Mouse (Mus musculus) myocyte (in vitro differentiated cells): ENCODE data around the gene Gtf2h4. TPM values are rescaled to one million over a fixed set of nuclear protein-coding genes. Genes with fewer than 3 reads are reported as not detected.

Experiments used
- H3K27me3 ChIP-seq: one replicate; pipeline ENCODE4 v1.6.1; 2011; ENCODE audit not compliant: control insufficient read depth, insufficient read depth, insufficient read length
- H3K36me3 ChIP-seq: one replicate; pipeline ENCODE4 v1.6.1; 2011; ENCODE audit not compliant: control insufficient read depth, insufficient read depth
- H3K4me2 ChIP-seq: one replicate; pipeline ENCODE4 v1.6.1; 2011; ENCODE audit warnings: low read depth, control low read depth
- H3K4me3 ChIP-seq: one replicate; pipeline ENCODE4 v1.5.1; 2011; ENCODE audit warnings: mild to moderate bottlenecking, control low read depth, moderate library complexity
- H3K79me2 ChIP-seq: one replicate; pipeline ENCODE4 v1.6.1; 2011; ENCODE audit not compliant: control insufficient read depth, insufficient read depth
- H3ac ChIP-seq: one replicate; pipeline ENCODE4 v1.6.1; 2011; ENCODE audit not compliant: control insufficient read depth, insufficient read length
- CEBPB ChIP-seq: IDR thresholded peaks from 2 replicates; pipeline ENCODE4 v1.6.1; 2011; ENCODE audit warnings: mild to moderate bottlenecking, moderate library complexity; ENCODE audit not compliant: poor library complexity, insufficient read depth, severe bottlenecking
- E2F4 ChIP-seq: IDR thresholded peaks from one replicate; pipeline ENCODE4 v1.6.1; 2011; ENCODE audit warnings: mild to moderate bottlenecking, control low read depth, moderate library complexity; ENCODE audit not compliant: insufficient read depth
- MAX ChIP-seq: IDR thresholded peaks from one replicate; pipeline ENCODE4 v1.6.1; 2011; ENCODE audit warnings: low read depth, mild to moderate bottlenecking, control low read depth
- MYOD1 ChIP-seq, 3 experiments: IDR thresholded peaks; one replicate each; pipeline ENCODE4 v1.6.1; 2011; ENCODE audit warnings: control low read depth in 2 of 3, low read depth in 2 of 3, mild to moderate bottlenecking in 2 of 3, moderate library complexity in 1 of 3; ENCODE audit not compliant: insufficient read length in 2 of 3, control insufficient read depth in 1 of 3
- MYOG ChIP-seq, 3 experiments: IDR thresholded peaks; one replicate each; pipeline ENCODE4 v1.6.1; 2011; ENCODE audit warnings: control low read depth in 2 of 3, low read depth in 2 of 3, mild to moderate bottlenecking in 2 of 3; ENCODE audit not compliant: insufficient read length in 2 of 3, control insufficient read depth in 1 of 3, insufficient read depth in 1 of 3
- POLR2A ChIP-seq: IDR thresholded peaks from one replicate; pipeline ENCODE4 v1.6.1; 2011; ENCODE audit warnings: low read depth, mild to moderate bottlenecking, control low read depth, moderate library complexity; ENCODE audit not compliant: insufficient read length
- POLR2AphosphoS2 ChIP-seq: IDR thresholded peaks from one replicate; pipeline ENCODE4 v1.6.1; 2011; ENCODE audit warnings: low read depth, control low read depth; ENCODE audit not compliant: insufficient read length
- REST ChIP-seq: IDR thresholded peaks from one replicate; pipeline ENCODE4 v1.6.1; 2011; ENCODE audit warnings: mild to moderate bottlenecking, control low read depth, moderate library complexity; ENCODE audit not compliant: insufficient read depth, insufficient read length
- SRF ChIP-seq: IDR thresholded peaks from one replicate; pipeline ENCODE4 v1.6.1; 2011; ENCODE audit warnings: low read depth; ENCODE audit not compliant: control insufficient read depth, insufficient read length
- TCF12 ChIP-seq: IDR thresholded peaks from one replicate; pipeline ENCODE4 v1.6.1; 2011; ENCODE audit warnings: mild to moderate bottlenecking, control low read depth; ENCODE audit not compliant: poor library complexity, insufficient read depth, severe bottlenecking
- TCF3 ChIP-seq: IDR thresholded peaks from one replicate; pipeline ENCODE4 v1.6.1; 2011; ENCODE audit warnings: low read depth, control low read depth; ENCODE audit not compliant: insufficient read length
- USF1 ChIP-seq: IDR thresholded peaks from one replicate; pipeline ENCODE4 v1.6.1; 2011; ENCODE audit warnings: low read depth, mild to moderate bottlenecking, control low read depth, moderate library complexity
- polyA plus RNA-seq: library from polyadenylated mRNA; unstranded; fragments of >200 nt; fragmentation: generic; extraction: Trizol; gene quantifications from one replicate; pipeline ENCODE4 v1.2.1, GENCODE M21; 2012; ENCODE audit warnings: missing spikeins

Gene Gtf2h4
- polyA plus RNA-seq, 1 experiment: 27.4 TPM

DNA sequence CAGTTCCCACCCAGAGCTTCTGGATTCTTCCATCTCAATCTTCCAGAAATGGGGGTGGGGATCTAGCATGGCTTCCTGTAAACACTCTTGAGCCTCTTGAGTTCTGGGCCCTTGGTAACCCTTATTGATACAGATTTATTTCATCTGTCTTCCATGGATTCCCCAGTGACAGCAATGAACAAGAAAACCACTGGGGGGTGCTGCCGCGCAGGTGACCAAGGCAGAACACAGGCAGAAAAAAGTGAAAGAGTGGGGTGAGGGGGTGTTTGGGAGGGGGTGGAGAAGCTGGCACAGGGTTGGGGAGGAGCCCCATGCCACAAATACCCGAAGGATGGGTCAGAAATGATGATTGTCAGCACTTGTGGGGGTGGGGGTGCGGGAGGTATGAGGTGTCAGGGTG is 32.3 kb upstream of the Gtf2h4 start:
- H3ac ChIP-seq: no peak overlapping the region
- H3K27me3 ChIP-seq: no peaks in the 10 kb centered on the region
- TF ChIP-seq SRF (no peak), MYOD1 (IDR thresholded peaks at IDR 0.05; ENCODE audit: control insufficient read depth in 1 of 3, insufficient read length in 2 of 3, low read depth in 2 of 3) (no peak), USF1 (no peak), MAX (no peak)
- no peak overlapping the region for H3K4me2 ChIP-seq
- H3K36me3 ChIP-seq: no peaks in the 10 kb centered on the region
- peaks cover 12% of the 10 kb centered on the region for H3K79me2 ChIP-seq
- no peak overlapping the region for H3K4me3 ChIP-seq

DNA sequence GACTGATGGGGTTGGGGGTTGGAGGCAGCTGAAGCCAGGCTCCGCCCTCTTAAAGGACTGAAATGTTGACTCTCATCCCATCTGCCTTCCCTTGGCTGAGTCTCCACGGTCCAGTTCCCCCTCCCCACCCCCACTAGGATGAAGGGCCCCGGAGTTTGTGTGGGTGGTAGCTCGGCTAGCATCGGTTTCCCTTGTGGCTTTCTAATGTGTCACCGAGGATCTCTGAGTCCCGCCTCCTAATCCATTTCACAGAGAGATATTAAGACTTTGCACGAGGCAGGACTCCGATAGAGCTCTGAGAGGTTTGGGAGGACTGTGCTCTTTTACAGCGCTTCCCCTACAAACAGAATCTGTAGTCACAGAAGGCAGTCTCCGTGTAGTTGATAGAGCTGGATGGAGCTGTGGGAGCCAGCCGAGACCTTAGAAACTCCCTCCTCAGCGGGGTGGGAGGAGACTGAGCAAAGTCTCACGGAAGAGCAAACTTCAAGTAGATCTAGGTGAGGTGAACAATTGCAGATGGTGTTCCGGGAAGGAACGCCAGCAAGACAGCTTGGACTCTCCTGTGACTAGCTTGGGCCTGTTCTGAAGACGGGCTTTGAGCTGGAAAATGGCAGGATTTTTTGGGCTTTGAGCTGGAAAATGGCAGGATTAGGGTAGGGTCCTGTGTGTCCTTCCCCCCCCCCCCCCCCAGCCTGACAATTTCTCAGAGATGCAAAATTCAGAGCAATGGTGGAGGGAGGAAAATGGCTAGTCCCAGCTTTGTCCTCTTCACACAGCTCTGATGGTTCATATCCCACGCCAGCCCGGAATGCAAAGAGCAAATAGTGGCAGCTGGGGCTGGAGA is 31.3 kb upstream of the Gtf2h4 start, which contains the start of gene Ddr1:
TSS of gene Ddr1 (minus strand) at position 1 of the 844 bp plus-strand sequence.
- Histone ChIP-seq H3K27me3 (no peaks in the 10 kb centered on the region), H3K36me3 (no peaks in the 10 kb centered on the region), H3ac (no peak within 1 kb of the TSS), H3K4me2 (peak within 1 kb of the TSS; percentile 94), H3K4me3 (peak within 1 kb of the TSS; percentile 52), H3K79me2 (peaks cover 12% of the 10 kb centered on the region)
- TF ChIP-seq REST (no peak), MYOG (IDR thresholded peaks at IDR 0.05; ENCODE audit: control insufficient read depth in 1 of 3, insufficient read depth in 1 of 3, insufficient read length in 2 of 3, low read depth in 2 of 3) (peak in 1 of 3 experiments; percentile 2), MYOD1 (IDR thresholded peaks at IDR 0.05; ENCODE audit: control insufficient read depth in 1 of 3, insufficient read length in 2 of 3, low read depth in 2 of 3) (peak in 2 of 3 experiments; percentile 42 to 56)

DNA sequence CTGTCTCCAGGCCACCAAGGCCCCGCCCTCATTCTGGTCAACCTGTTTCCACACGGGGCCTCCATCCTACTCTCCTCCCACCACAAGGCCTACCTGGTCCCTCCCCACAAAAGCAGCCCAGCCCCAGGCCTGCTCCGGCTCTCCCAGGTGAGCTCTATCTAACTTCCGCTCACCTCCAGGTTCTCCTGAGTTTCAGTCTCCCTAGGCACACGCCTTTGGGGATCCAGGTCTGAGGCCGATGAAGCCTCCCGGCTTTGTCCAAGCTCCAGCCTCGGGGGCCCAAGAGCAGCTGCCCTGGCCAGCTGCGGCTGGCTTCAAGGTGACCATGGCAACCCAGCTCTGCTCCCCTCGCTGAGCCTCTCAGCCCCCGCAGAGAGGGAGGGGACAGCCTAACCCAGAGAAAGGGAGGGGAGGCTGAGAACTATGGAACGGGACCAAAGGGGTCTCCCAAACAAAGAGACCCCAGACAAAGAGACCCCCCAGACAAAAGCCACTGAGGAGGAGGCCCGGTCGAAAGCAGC is 30.3 kb upstream of the Gtf2h4 start:
- peak; percentile 28 to 93 (median 90) for TF ChIP-seq MYOG (IDR thresholded peaks at IDR 0.05; ENCODE audit: control insufficient read depth in 1 of 3, insufficient read depth in 1 of 3, insufficient read length in 2 of 3, low read depth in 2 of 3)
- peak in 2 of 3 experiments; percentile 88 to 89 for TF ChIP-seq MYOD1 (IDR thresholded peaks at IDR 0.05; ENCODE audit: control insufficient read depth in 1 of 3, insufficient read length in 2 of 3, low read depth in 2 of 3)
- TF ChIP-seq POLR2AphosphoS2: no peak
- Histone ChIP-seq H3K27me3 (no peaks in the 10 kb centered on the region), H3K36me3 (no peaks in the 10 kb centered on the region), H3ac (no peak overlapping the region), H3K4me3 (peak overlapping the region; percentile 52), H3K4me2 (peak overlapping the region; percentile 94), H3K79me2 (peaks cover 19% of the 10 kb centered on the region)

DNA sequence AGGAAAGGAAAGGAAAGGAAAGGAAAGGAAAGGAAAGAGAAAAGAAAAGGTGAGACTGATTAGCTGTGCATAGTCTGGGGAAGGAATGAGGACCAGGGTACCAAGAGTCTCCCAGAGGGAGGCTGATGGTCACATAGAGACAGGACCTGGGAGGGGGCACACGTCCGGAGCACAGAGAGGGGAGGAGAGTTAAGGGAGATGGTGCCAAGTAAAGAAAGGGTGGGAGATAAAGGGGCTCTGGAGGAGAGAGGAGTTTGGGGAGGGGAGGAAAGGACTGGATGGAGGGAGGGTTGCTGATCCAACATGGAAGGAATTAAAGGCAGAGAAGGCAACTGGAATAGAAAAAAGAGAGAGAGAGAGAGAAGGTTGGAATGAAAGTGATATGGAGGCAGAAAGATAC is 29.5 kb upstream of the Gtf2h4 start:
- TF ChIP-seq POLR2AphosphoS2: no peak
- no peak for TF ChIP-seq TCF3
- TF ChIP-seq TCF12: no peak
- no peak for TF ChIP-seq USF1
- no peak for TF ChIP-seq REST
- no peak for TF ChIP-seq SRF
- TF ChIP-seq E2F4: no peak
- TF ChIP-seq MYOG (IDR thresholded peaks at IDR 0.05; ENCODE audit: control insufficient read depth in 1 of 3, insufficient read depth in 1 of 3, insufficient read length in 2 of 3, low read depth in 2 of 3): no peak
- no peak for TF ChIP-seq MAX
- no peak for TF ChIP-seq POLR2A
- TF ChIP-seq MYOD1 (IDR thresholded peaks at IDR 0.05; ENCODE audit: control insufficient read depth in 1 of 3, insufficient read length in 2 of 3, low read depth in 2 of 3): no peak
- TF ChIP-seq CEBPB: no peak
- no peaks in the 10 kb centered on the region for H3K27me3 ChIP-seq
- no peak overlapping the region for H3ac ChIP-seq
- peaks cover 26% of the 10 kb centered on the region for H3K79me2 ChIP-seq
- peak overlapping the region; percentile 87 for H3K4me2 ChIP-seq
- H3K36me3 ChIP-seq: no peaks in the 10 kb centered on the region
- H3K4me3 ChIP-seq: peak overlapping the region; percentile 52

DNA sequence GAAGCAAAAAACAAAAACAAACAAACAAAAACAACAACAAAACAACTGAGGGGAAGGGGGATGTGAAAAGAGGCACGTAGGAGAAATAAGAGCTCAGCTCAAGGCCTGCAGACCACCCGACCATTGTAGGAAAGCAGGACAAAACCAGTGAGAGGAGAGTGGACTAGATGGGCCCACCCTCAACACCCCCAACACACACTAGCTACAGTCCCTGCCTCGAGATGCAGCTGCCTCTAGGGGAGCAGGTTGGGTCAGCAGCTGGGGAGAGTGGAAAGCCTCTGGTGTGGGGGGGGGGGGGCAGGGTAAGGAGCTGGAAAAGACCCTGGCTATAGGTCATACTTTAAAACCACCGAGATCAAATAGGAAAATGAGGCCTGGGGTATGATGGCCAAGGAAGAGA is 29.1 kb upstream of the Gtf2h4 start:
- Histone ChIP-seq H3K27me3 (no peaks in the 10 kb centered on the region), H3K4me2 (peak overlapping the region; percentile 87), H3K79me2 (peaks cover 27% of the 10 kb centered on the region), H3K4me3 (peak overlapping the region; percentile 52), H3ac (peak overlapping the region; percentile 22), H3K36me3 (no peaks in the 10 kb centered on the region)
- TF ChIP-seq E2F4: no peak
- no peak for TF ChIP-seq MAX
- TF ChIP-seq CEBPB: no peak
- no peak for TF ChIP-seq TCF12
- TF ChIP-seq USF1: no peak
- no peak for TF ChIP-seq REST
- no peak for TF ChIP-seq SRF
